Mouse (Mus musculus): ENCODE results near the gene Slc26a5.

The Slc26a5 gene

GRCm38 (mm10) chr5:21810924-21811323 lies 54.5 kb downstream of the Slc26a5 start:
- no peak for DNase-seq (ENCODE audit: low spot score)

GRCm38 (mm10) chr5:21804837-21805236 lies 60.6 kb downstream of the Slc26a5 start:
- DNase-seq (ENCODE audit: low spot score): no peak

GRCm38 (mm10) chr5:21803691-21804188 lies 61.7 kb downstream of the Slc26a5 start:
- no peak for DNase-seq (ENCODE audit: low spot score)

GRCm38 (mm10) chr5:21802907-21803306 lies 62.5 kb downstream of the Slc26a5 start:
- no peak for DNase-seq (ENCODE audit: low spot score)

GRCm38 (mm10) chr5:21792166-21792565 lies 73.2 kb downstream of the Slc26a5 start:
- no peak for DNase-seq (ENCODE audit: low spot score)

- no peak for DNase-seq (ENCODE audit: low spot score)
Measured at GRCm38 (mm10) chr5:21789061-21789460, 76.3 kb downstream of the Slc26a5 start.

GRCm38 (mm10) chr5:21787186-21788105 lies 78.0 kb downstream of the Slc26a5 start:
- no peak for DNase-seq (ENCODE audit: low spot score)

- DNase-seq (ENCODE audit: low spot score): peak; percentile 92
Measured at GRCm38 (mm10) chr5:21786258-21787185, 78.9 kb downstream of the Slc26a5 start.

GRCm38 (mm10) chr5:21785776-21786175 lies 79.6 kb downstream of the Slc26a5 start:
- DNase-seq (ENCODE audit: low spot score): no peak

GRCm38 (mm10) chr5:21785053-21785452 lies 80.4 kb downstream of the Slc26a5 start, which contains the start of the genes Dnajc2 and Psmc2:
Dnajc2 (minus strand) TSS chr5:21785251.
Psmc2 (plus strand) TSS chr5:21785283.
- DNase-seq (ENCODE audit: low spot score): peak; percentile 90

- peak; percentile 14 for DNase-seq (ENCODE audit: low spot score)
Measured at GRCm38 (mm10) chr5:21784161-21785052, 81.0 kb downstream of the Slc26a5 start.

GRCm38 (mm10) chr5:21776491-21776890 lies 88.9 kb downstream of the Slc26a5 start:
- DNase-seq (ENCODE audit: low spot score): no peak

GRCm38 (mm10) chr5:21769841-21770240 lies 95.6 kb downstream of the Slc26a5 start:
- no peak for DNase-seq (ENCODE audit: low spot score)

- DNase-seq (ENCODE audit: low spot score): no peak
Measured at GRCm38 (mm10) chr5:21768506-21768905, 96.9 kb downstream of the Slc26a5 start.

Data from urinary bladder, postnatal 14 days (tissue).